Mouse (Mus musculus) heart, embryonic 16.5 days (tissue): ENCODE measurements around the gene Cyp46a1. TPM values are rescaled to one million over a fixed set of nuclear protein-coding genes. Genes with fewer than 3 reads are reported as not detected.

ENCODE experiments used
- ATAC-seq: fragments of 200-750 bp; cut with Nextera tagmentation; replicated peaks from 2 replicates; pipeline ENCODE4 v1.8.0; 2017; ENCODE audit warnings: moderate number of reproducible peaks; ENCODE audit not compliant: insufficient read depth, low FRiP score; ENCODE audit errors: extremely low read depth
- H3K27ac ChIP-seq: fragments of 300-500 bp; sonication (generic); 2 replicates; pipeline ENCODE4 v1.5.1; 2014; ENCODE audit warnings: mild to moderate bottlenecking, low read length, control low read depth, moderate library complexity
- H3K27me3 ChIP-seq: fragments of 300-500 bp; sonication (generic); 2 replicates; pipeline ENCODE4 v1.6.1; 2014; ENCODE audit warnings: low read length, mixed read lengths; ENCODE audit not compliant: control insufficient read depth, insufficient read depth
- H3K36me3 ChIP-seq: fragments of 300-500 bp; sonication (generic); 2 replicates; pipeline ENCODE4 v1.6.1; 2014; ENCODE audit not compliant: control insufficient read depth, insufficient read depth
- H3K4me1 ChIP-seq: fragments of 300-500 bp; sonication (generic); 2 replicates; pipeline ENCODE4 v1.6.1; 2014; ENCODE audit warnings: low read length, mixed read lengths; ENCODE audit not compliant: control insufficient read depth, insufficient read depth
- H3K4me2 ChIP-seq: fragments of 300-500 bp; sonication (generic); 2 replicates; pipeline ENCODE4 v1.6.1; 2014; ENCODE audit warnings: low read depth, mild to moderate bottlenecking, control low read depth, low read length
- H3K4me3 ChIP-seq: fragments of 300-500 bp; sonication (generic); 2 replicates; pipeline ENCODE4 v1.5.1; 2014; ENCODE audit warnings: mild to moderate bottlenecking, control low read depth, low read length
- H3K9ac ChIP-seq: fragments of 300-500 bp; sonication (generic); 2 replicates; pipeline ENCODE4 v1.6.1; 2014; ENCODE audit warnings: low read length, control low read depth
- H3K9me3 ChIP-seq: fragments of 300-500 bp; sonication (generic); replicated peaks from 2 replicates; pipeline ENCODE4 v1.6.1; 2016; ENCODE audit warnings: low read length; ENCODE audit not compliant: control insufficient read depth
- WGBS: fragments of 180-500 bp; shearing (Covaris S2); extraction: QIAGEN DNeasy Blood & Tissue Kit; methylation state at CpG from one replicate; pipeline ENCODE4 v1.1.7; 2014; 5-methylcytosine and 5-hydroxymethylcytosine counted together
- polyA plus RNA-seq: library from polyadenylated mRNA; unstranded; fragments of >200 nt; fragmentation: Nextera tagmentation; extraction: Ambion mirVana; gene quantifications from 2 replicates; pipeline ENCODE4 v1.2.1, GENCODE M21; 2015

Cyp46a1 gene
- polyA plus RNA-seq, 1 experiment from 2014 or later: 4.9 TPM

DNA sequence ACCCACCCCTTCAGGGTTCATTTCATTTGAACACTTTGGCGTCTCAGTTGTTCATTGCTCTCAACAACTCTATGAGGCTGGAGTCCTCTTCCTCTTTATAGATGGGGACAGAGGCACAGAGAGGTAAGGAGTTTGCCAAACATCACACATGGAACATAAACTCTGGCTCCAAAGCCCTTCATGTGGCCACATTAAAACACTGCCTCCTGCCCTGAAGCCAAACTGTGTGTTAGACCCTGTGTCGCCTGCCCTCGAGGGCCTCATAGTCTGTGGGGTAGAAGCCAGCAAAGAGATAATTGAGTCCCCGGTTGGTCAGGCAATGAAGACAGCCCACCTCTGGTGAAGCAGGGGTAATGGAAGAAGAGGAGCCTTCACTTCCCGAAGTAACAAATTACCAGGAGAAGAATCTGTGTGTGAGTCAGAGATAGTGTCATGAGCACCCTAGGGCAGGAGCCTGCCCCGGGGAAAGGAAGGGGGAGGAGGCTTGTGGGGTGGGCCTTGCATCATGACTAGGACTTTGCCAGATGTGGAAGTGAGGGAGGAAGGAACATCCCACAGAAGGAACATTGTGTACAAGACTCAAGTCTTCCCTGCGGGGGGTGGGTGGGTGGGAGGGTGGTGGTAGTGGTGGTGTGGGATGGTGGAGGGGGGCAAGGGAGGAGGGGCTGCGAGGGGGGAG, 24.9 kb upstream of the Cyp46a1 start:
- Histone ChIP-seq H3K27me3 (peaks cover 14% of the 10 kb centered on the region), H3K36me3 (no peaks in the 10 kb centered on the region), H3K4me1 (peaks cover 8% of the 10 kb centered on the region; the same call in 1 of the 2 replicates), H3K4me2 (no peak overlapping the region), H3K27ac (no peak overlapping the region), H3K9ac (no peak overlapping the region), H3K9me3 (no peaks in the 10 kb centered on the region), H3K4me3 (no peak overlapping the region)
- 45% methylated on average over 7 of the region's 8 CpGs for WGBS
- ATAC-seq: no peak

GRCm38 (mm10) chr12:108310041-108310440, 24.1 kb upstream of the Cyp46a1 start:
- H3K27ac ChIP-seq: no peak overlapping the region
- WGBS: 83% methylated on average over 4 of the region's 4 CpGs
- H3K9ac ChIP-seq: no peak overlapping the region
- H3K9me3 ChIP-seq: no peaks in the 10 kb centered on the region
- H3K4me2 ChIP-seq: no peak overlapping the region
- peaks cover 12% of the 10 kb centered on the region for H3K27me3 ChIP-seq
- ATAC-seq: no peak
- H3K4me3 ChIP-seq: no peak overlapping the region
- no peaks in the 10 kb centered on the region for H3K36me3 ChIP-seq
- peaks cover 8% of the 10 kb centered on the region; the same call in 1 of the 2 replicates for H3K4me1 ChIP-seq

- 64% methylated on average over 7 of the region's 7 CpGs for WGBS
- no peak overlapping the region for H3K4me2 ChIP-seq
- ATAC-seq: no peak
- no peak overlapping the region for H3K9ac ChIP-seq
- H3K4me1 ChIP-seq: peaks cover 8% of the 10 kb centered on the region; the same call in 1 of the 2 replicates
- no peak overlapping the region for H3K27ac ChIP-seq
- no peaks in the 10 kb centered on the region for H3K9me3 ChIP-seq
- H3K4me3 ChIP-seq: no peak overlapping the region
- H3K36me3 ChIP-seq: no peaks in the 10 kb centered on the region
- H3K27me3 ChIP-seq: peaks cover 7% of the 10 kb centered on the region
Observed at GRCm38 (mm10) chr12:108310456-108311027, 23.6 kb upstream of the Cyp46a1 start.

GRCm38 (mm10) chr12:108311741-108312290, 22.4 kb upstream of the Cyp46a1 start:
- H3K4me1 ChIP-seq: 0 out of 2 replicates have a peak, but pooled peaks cover 4% of the 10 kb centered on the region
- ATAC-seq: no peak
- no peak overlapping the region for H3K4me3 ChIP-seq
- H3K36me3 ChIP-seq: no peaks in the 10 kb centered on the region
- WGBS: 88% methylated on average over 27 of the region's 27 CpGs
- H3K9me3 ChIP-seq: no peaks in the 10 kb centered on the region
- no peak overlapping the region for H3K4me2 ChIP-seq
- peaks cover 10% of the 10 kb centered on the region for H3K27me3 ChIP-seq
- no peak overlapping the region for H3K9ac ChIP-seq
- H3K27ac ChIP-seq: no peak overlapping the region

DNA sequence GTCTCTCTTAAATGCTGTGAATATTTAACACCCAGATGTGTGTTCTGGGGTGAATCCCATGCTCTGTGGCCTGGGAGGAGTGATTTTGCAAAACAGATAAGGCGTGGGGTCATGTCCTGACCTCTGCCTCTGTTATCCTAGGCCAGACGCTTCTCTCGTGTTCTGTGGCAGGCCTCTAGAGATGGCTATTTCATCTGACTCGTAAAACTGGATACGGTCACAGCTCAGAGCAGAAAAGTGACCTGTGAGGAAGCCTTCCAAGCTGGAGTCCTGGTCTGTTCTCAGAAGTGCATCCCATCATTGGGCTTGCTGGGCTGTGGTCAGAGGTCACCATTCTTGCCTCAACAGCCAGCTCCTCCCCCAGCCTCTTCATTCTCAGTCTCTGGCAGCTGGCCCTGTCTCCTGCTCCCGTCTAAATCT, 21.7 kb upstream of the Cyp46a1 start:
- WGBS: 53% methylated on average over 6 of the region's 6 CpGs
- peaks cover 16% of the 10 kb centered on the region for H3K27me3 ChIP-seq
- H3K4me2 ChIP-seq: no peak overlapping the region
- H3K36me3 ChIP-seq: no peaks in the 10 kb centered on the region
- H3K4me3 ChIP-seq: no peak overlapping the region
- H3K4me1 ChIP-seq: 0 out of 2 replicates have a peak, but pooled peaks cover 2% of the 10 kb centered on the region
- no peak overlapping the region for H3K9ac ChIP-seq
- H3K9me3 ChIP-seq: no peaks in the 10 kb centered on the region
- no peak overlapping the region for H3K27ac ChIP-seq
- no peak for ATAC-seq

- Histone ChIP-seq H3K4me2 (no peak overlapping the region), H3K27me3 (peaks cover 22% of the 10 kb centered on the region), H3K27ac (no peak overlapping the region), H3K9ac (no peak overlapping the region), H3K4me3 (no peak overlapping the region), H3K4me1 (peaks cover 2% of the 10 kb centered on the region), H3K9me3 (no peaks in the 10 kb centered on the region), H3K36me3 (no peaks in the 10 kb centered on the region)
- WGBS: 88% methylated on average over 1 of the region's 1 CpGs
- ATAC-seq: no peak
Observed at GRCm38 (mm10) chr12:108313244-108313772, 20.9 kb upstream of the Cyp46a1 start.

DNA sequence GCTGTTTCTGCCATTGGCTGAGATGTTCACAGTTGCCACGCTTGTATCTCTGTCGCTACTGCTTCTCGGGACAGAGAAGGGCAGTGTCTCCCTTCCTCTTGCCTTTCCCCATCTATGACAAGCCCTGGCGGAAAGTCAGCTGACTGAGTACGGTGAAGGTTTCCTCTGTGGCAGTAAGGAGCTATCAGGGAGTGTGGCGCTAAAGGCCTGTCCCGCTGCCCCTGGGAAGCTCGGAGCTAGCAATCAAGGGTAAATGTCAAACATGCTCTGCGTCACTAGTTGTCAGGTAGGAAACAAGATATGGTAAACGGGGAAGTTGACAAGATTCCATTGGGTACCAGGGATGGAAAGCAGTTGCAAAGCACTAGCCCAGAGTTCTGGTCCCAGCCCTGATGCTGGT, 18.4 kb upstream of the Cyp46a1 start:
- no peak overlapping the region for H3K9ac ChIP-seq
- H3K36me3 ChIP-seq: no peaks in the 10 kb centered on the region
- H3K4me1 ChIP-seq: peaks cover 2% of the 10 kb centered on the region
- peaks cover 40% of the 10 kb centered on the region for H3K27me3 ChIP-seq
- no peak overlapping the region for H3K27ac ChIP-seq
- no peak overlapping the region for H3K4me2 ChIP-seq
- H3K4me3 ChIP-seq: no peak overlapping the region
- WGBS: 27% methylated on average over 10 of the region's 10 CpGs
- H3K9me3 ChIP-seq: no peaks in the 10 kb centered on the region
- no peak for ATAC-seq

DNA sequence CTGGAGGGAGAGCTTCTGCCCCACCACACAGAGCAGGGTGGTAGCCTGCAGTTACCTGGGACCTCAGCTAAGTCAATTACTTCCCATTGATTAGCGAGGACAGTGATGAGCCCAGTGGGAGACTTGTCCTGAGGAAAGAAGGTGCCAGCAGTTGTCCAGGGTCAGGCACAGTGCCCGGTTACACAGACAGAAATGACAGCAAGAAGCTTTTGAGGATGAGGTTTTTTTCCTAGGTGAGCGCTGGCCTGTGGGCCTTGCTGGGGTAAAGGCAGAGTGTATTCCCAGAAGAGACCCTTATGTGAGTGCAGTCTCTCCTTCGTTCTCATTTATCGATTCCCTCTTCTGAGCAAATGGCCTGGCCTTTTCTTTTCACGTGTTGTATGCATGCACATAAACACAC, 17.5 kb upstream of the Cyp46a1 start:
- Histone ChIP-seq H3K27me3 (peaks cover 40% of the 10 kb centered on the region), H3K36me3 (no peaks in the 10 kb centered on the region), H3K4me1 (peaks cover 2% of the 10 kb centered on the region), H3K27ac (no peak overlapping the region), H3K9me3 (no peaks in the 10 kb centered on the region), H3K9ac (no peak overlapping the region), H3K4me2 (no peak overlapping the region), H3K4me3 (no peak overlapping the region)
- WGBS: 51% methylated on average over 6 of the region's 6 CpGs
- no peak for ATAC-seq

GRCm38 (mm10) chr12:108317201-108317738, 16.9 kb upstream of the Cyp46a1 start:
- Histone ChIP-seq H3K9ac (no peak overlapping the region), H3K9me3 (no peaks in the 10 kb centered on the region), H3K27ac (no peak overlapping the region), H3K27me3 (peaks cover 40% of the 10 kb centered on the region), H3K4me2 (no peak overlapping the region), H3K4me3 (no peak overlapping the region), H3K4me1 (peaks cover 2% of the 10 kb centered on the region), H3K36me3 (no peaks in the 10 kb centered on the region)
- WGBS: 12% methylated on average over 9 of the region's 9 CpGs
- ATAC-seq: no peak; the same call in 1 of the 2 replicates
